Mouse (Mus musculus): Measurements from ENCODE around the gene Rbm42.

- no peak for TF ChIP-seq CTCF (IDR thresholded peaks at IDR 0.05)
- no peak for TF ChIP-seq POLR2A (IDR thresholded peaks at IDR 0.05; ENCODE audit: insufficient read depth, low read depth, low read length)
- no peak for TF ChIP-seq EP300 (IDR thresholded peaks at IDR 0.05; ENCODE audit: insufficient read depth, low read depth, low read length)
These were observed 38.2 kb upstream of the Rbm42 start for GRCm38 (mm10) chr7:30688325-30688724.
